Mouse (Mus musculus) olfactory bulb, adult 2 months (tissue): Measurements from ENCODE around the gene Pou2f3. TPM values are rescaled to one million over a fixed set of nuclear protein-coding genes. Genes with fewer than 3 reads are reported as not detected.

Source experiments
- H3K27ac ChIP-seq: fragments of 200-500 bp; 2 replicates; pipeline ENCODE4 v1.5.1; 2012; ENCODE audit warnings: low read depth, low read length; ENCODE audit not compliant: insufficient read depth
- H3K4me1 ChIP-seq: fragments of 200-500 bp; 2 replicates; pipeline ENCODE4 v1.6.1; 2012; ENCODE audit warnings: low read length; ENCODE audit not compliant: control insufficient read depth, insufficient read depth
- H3K4me3 ChIP-seq: fragments of 200-500 bp; 2 replicates; pipeline ENCODE4 v1.5.1; 2012; ENCODE audit warnings: mild to moderate bottlenecking, low read depth, low read length, moderate library complexity; ENCODE audit not compliant: insufficient read depth
- CTCF ChIP-seq: fragments of 200-500 bp; IDR thresholded peaks from 2 replicates; pipeline ENCODE4 v1.5.1; 2012; ENCODE audit warnings: low read depth, mild to moderate bottlenecking, low read length, moderate library complexity; ENCODE audit not compliant: insufficient read depth
- POLR2A ChIP-seq: fragments of 200-500 bp; IDR thresholded peaks from 2 replicates; pipeline ENCODE4 v1.6.1; 2012; ENCODE audit warnings: mild to moderate bottlenecking, low read depth, low read length, moderate library complexity; ENCODE audit not compliant: insufficient read depth
- WGBS: fragments of 180-500 bp; shearing (Covaris S2); methylation state at CpG from one replicate; pipeline ENCODE4 v1.1.7; 2018; 5-methylcytosine and 5-hydroxymethylcytosine counted together
- polyA plus RNA-seq: library from polyadenylated mRNA; stranded (reverse); fragments of >200 nt; gene quantifications from 2 replicates; pipeline ENCODE4 v1.2.4, GENCODE M21; 2012; ENCODE audit warnings: low replicate concordance; ENCODE audit not compliant: missing spikeins, insufficient read depth, insufficient read length

Pou2f3 gene
- polyA plus RNA-seq, 1 experiment, result not detected

DNA sequence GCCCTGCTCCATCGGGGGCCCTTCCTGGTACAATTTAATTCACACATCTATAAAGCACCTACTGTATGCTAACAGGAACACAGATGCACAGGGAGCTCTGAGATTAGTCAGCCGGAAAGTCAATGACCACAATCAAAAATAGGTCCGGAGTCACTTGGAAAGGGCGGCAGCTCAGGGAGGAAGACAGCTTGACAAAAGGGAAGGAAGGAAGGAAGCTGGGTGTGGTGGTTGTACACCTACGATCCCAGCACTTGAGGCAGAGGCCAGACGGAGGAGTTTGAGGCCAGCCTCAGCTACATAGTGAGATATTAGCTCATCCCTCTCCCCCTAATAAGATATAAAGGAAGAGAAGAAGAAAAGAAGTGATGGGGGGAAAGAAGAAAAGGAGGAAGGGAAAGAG is 54.2 kb downstream of the Pou2f3 start:
- H3K27ac ChIP-seq, result no peak overlapping the region
- no peaks in the 10 kb centered on the region for H3K4me1 ChIP-seq
- TF ChIP-seq POLR2A, result no peak
- TF ChIP-seq CTCF, result no peak
- no peak overlapping the region for H3K4me3 ChIP-seq
- WGBS, result 86% methylated on average over 6 of the region's 6 CpGs

DNA sequence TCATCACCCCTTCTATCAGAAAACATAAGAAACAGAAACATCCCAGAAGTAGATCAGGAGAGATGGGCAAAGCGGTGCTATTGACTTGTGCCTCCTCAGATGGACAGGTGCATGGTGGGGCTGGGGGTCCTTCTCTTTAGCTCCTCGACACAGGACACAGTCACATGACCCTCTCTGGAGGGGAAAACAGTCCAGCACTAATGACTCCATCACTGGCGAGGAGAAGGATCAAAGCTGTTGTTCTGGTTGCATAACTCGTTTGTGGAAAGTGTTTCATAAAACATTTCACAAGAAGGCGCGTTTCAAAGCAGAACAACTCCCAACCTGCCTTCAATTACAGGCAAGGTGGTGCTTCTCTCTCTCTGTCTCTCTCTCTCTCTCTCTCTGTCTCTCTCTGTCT is 58.4 kb downstream of the Pou2f3 start:
- no peak overlapping the region for H3K4me3 ChIP-seq
- 81% methylated on average over 6 of the region's 6 CpGs for WGBS
- H3K4me1 ChIP-seq, result peaks cover 5% of the 10 kb centered on the region
- H3K27ac ChIP-seq, result no peak overlapping the region
- TF ChIP-seq CTCF, result no peak
- no peak for TF ChIP-seq POLR2A

DNA sequence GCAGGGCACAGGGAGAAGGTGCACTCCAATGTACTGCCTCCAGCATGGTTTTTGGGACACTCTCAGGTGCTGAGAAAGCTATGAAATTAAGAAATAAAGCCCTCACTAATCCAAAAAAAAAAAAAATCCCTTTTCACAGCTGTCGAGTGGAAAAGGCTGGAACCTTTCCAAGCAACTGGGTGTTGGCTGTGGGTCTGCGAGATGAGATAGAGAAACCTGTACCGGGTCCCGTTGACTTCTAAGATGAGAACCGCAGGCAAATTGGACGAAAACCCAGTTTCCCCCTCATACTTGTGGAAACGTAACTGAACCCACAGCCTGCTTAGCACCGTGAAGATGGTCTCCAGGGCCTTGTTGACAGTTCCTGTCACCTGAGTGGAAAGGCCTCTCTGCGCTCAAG is 59.2 kb downstream of the Pou2f3 start:
- TF ChIP-seq CTCF (no peak), POLR2A (no peak)
- Histone ChIP-seq H3K4me3 (no peak overlapping the region), H3K4me1 (peaks cover 5% of the 10 kb centered on the region), H3K27ac (no peak overlapping the region)
- 78% methylated on average over 9 of the region's 9 CpGs for WGBS

DNA sequence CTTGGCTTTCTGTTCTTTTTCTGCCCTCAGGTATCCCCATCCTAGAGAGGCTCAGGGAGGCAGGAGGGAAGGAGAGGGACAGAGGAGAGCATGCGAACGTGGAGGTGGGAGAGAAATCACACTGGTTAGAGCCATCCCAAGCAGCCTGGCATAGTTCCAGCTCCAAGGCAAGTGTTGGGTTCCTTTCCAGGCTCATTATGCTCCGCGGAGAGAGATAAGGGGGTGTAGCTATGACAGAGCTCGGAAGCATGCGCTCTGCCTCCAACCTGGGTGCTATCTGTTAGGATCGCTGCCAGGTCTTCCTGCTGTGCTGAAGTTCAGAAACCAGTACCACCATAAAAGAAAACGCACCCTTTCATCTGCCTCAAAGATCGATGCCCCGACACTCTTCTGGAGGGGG is 60.1 kb downstream of the Pou2f3 start:
- no peak for TF ChIP-seq CTCF
- TF ChIP-seq POLR2A, result no peak
- 22% methylated on average over 10 of the region's 10 CpGs for WGBS
- H3K27ac ChIP-seq, result no peak overlapping the region
- H3K4me3 ChIP-seq, result no peak overlapping the region
- peaks cover 5% of the 10 kb centered on the region for H3K4me1 ChIP-seq

DNA sequence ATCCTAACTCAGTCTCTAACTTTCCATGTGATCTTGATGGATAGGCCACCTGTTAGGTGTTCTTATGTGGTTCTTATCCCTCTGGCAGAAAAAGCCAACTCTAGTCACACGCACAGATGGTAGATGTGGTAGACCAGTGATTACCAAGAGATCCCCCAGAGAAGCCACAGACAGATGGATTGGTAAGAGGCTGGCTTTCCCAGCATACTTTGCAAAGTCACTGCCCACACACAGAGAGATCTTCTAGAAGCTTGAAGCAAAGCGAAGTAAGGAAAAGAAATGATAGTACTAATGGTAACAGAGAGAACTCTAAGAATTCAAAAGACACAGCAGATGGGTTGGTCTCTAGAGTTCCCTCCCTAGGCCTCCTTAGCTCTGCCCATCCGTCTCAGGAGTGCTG is 60.7 kb downstream of the Pou2f3 start:
- Histone ChIP-seq H3K4me3 (no peak overlapping the region), H3K4me1 (peaks cover 8% of the 10 kb centered on the region), H3K27ac (no peak overlapping the region)
- WGBS, result 55% methylated on average over 3 of the region's 3 CpGs
- TF ChIP-seq POLR2A (no peak), CTCF (no peak)

DNA sequence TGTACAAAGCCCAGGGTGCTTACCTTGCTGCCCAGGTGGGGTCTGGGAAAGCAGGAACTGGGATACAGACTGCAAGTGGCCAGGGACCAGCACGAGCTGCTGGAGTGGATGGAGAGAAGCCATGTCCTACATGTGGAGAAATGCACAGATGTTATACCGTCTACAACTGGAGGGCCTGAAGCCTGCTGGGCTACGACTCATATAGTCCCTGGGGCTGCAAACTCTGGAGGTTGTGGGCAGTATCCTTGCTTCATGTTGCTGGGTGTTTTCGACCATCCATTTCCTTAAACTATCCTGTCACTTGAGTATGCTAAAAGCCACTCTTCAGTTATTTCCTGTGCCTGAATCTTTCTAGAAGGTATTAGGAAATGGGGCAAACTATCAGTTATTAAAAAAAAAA is 65.0 kb downstream of the Pou2f3 start:
- H3K4me1 ChIP-seq, result peaks cover 6% of the 10 kb centered on the region
- H3K27ac ChIP-seq, result no peak overlapping the region
- TF ChIP-seq POLR2A (no peak), CTCF (no peak)
- 93% methylated on average over 4 of the region's 4 CpGs for WGBS
- H3K4me3 ChIP-seq, result no peak overlapping the region

DNA sequence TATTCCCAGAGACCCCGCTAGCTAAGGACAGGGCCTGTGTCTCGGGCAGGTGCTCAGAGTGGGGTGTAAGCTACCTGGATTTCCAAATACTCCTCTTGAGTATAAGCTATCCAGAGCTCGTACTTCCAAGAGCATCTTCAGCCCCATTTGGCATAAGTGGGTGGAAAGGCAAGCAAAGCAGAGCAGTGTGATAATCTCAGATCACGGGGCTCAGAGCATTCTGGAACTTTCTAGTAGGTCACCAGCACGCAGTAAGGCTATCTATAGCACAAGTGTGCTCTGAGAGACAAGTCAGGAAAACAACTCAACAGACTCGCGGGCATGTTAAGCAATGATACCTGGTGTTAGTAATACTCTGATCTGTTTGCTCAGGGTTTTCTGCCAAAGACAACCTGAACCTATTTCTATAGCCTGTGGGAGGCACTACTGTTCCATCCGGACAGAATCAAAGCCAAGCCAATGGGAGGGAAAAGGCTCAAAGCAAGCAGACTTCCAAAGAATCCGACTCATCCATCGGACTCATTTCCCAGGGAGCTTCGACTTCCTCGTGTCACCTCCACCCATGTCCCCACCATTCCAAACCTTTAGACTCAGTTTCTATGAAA is 65.9 kb downstream of the Pou2f3 start:
- no peak for TF ChIP-seq POLR2A
- no peak for TF ChIP-seq CTCF
- H3K27ac ChIP-seq, result no peak overlapping the region
- WGBS, result 58% methylated on average over 12 of the region's 12 CpGs
- 0 out of 2 replicates have a peak, but pooled peaks cover 3% of the 10 kb centered on the region for H3K4me1 ChIP-seq
- no peak overlapping the region for H3K4me3 ChIP-seq

DNA sequence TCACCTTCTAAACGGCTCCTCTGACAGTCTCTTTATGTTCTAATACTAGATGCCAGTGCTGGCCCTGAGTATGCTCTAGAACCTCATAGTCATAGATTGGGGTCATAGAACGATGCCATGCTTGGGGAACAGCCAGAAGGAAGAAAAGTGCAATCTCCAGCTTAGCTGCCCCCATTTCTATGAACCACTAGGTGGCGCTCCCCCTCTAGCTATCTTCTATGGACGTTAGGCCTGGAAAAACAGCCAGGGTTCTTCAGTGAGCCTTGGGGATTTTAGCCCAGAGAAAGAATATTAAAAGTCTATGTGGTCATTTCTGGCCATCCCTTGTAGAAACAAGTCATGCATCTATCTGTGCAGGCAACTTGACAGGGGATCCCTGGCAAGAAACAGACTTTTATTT is 68.3 kb downstream of the Pou2f3 start:
- H3K4me3 ChIP-seq, result no peak overlapping the region
- 4% methylated on average over 4 of the region's 4 CpGs for WGBS
- TF ChIP-seq CTCF, result no peak
- TF ChIP-seq POLR2A, result no peak
- no peak overlapping the region for H3K27ac ChIP-seq
- 0 out of 2 replicates have a peak, but pooled peaks cover 3% of the 10 kb centered on the region for H3K4me1 ChIP-seq

DNA sequence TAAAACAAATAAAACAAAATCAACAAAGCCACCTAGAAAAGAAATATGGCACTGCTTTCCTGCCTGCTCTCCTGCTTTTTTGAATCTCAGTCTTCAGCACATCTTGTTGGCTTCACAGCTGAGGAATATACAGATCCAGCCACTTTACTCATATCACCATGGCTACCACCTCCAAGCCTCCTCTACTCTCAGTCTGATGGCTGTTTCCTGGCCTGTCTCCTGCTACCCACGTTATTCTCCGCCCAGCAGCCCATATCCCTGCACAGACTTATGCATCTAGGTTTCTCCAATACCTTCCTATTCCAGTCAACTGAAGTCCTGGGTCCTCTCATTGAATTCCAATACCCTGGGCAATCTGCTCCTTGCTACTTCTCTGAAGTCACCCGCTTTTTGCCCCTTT is 76.6 kb downstream of the Pou2f3 start:
- WGBS, result 54% methylated on average over 3 of the region's 3 CpGs
- TF ChIP-seq POLR2A (no peak), CTCF (no peak)
- peaks cover 8% of the 10 kb centered on the region; the same call in 1 of the 2 replicates for H3K4me1 ChIP-seq
- H3K4me3 ChIP-seq, result no peak overlapping the region
- H3K27ac ChIP-seq, result no peak overlapping the region

DNA sequence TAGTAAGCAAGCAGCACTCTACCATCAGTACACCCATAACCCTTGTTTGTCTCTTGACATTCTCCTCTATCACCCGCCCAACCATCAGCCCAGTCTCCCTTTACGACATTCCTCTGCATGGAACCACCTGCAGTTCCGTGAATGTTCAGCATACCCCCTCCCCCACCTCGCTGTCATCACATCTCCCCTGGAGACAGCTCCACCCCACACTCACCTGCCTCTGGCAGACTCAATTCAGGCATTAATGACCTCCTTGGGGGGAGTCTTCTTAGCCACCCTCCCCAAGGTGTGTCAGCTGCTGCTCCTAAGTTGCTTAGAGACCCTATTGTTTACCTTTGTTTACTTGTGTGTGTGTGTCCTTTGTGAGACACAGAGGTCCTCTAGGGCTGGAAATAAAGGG is 77.8 kb downstream of the Pou2f3 start:
- Histone ChIP-seq H3K4me3 (no peak overlapping the region), H3K4me1 (peaks cover 11% of the 10 kb centered on the region), H3K27ac (no peak overlapping the region)
- TF ChIP-seq POLR2A (no peak), CTCF (no peak)
- whole genome bisulfite sequencing, result 64% methylated on average over 4 of the region's 4 CpGs
